Mouse (Mus musculus): ENCODE measurements around the gene Gif. TPM values are rescaled to one million over a fixed set of nuclear protein-coding genes. Genes with fewer than 3 reads are reported as not detected.

Gif gene
- total RNA-seq, 2 experiments from 2014 or later: not detected

- DNase-seq (ENCODE audit: extremely low spot score in 1 of 2, low spot score in 1 of 2): no peak
These were observed 46.5 kb downstream of the Gif start for GRCm38 (mm10) chr19:11793741-11794359.

DNA sequence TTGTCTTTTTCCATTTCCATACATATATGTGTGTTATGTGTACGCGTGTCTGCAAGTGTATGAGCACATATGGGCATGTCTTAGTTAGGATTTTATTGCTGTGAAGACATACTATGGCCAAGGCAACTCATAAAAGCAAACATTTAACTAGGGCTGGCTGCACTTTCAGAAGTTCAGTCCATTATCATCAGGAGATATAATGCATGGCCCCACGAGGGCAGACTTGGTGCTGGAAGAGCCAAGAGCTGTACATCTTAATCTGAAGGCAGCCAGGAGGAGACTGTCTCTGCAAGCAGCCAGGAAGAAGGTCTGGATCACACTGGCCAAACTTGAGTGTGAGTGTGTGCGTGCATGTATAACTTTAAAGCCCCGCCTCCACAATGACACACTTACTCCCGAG lies 47.1 kb downstream of the Gif start:
- no peak for DNase-seq (ENCODE audit: extremely low spot score in 1 of 2, low spot score in 1 of 2)

DNA sequence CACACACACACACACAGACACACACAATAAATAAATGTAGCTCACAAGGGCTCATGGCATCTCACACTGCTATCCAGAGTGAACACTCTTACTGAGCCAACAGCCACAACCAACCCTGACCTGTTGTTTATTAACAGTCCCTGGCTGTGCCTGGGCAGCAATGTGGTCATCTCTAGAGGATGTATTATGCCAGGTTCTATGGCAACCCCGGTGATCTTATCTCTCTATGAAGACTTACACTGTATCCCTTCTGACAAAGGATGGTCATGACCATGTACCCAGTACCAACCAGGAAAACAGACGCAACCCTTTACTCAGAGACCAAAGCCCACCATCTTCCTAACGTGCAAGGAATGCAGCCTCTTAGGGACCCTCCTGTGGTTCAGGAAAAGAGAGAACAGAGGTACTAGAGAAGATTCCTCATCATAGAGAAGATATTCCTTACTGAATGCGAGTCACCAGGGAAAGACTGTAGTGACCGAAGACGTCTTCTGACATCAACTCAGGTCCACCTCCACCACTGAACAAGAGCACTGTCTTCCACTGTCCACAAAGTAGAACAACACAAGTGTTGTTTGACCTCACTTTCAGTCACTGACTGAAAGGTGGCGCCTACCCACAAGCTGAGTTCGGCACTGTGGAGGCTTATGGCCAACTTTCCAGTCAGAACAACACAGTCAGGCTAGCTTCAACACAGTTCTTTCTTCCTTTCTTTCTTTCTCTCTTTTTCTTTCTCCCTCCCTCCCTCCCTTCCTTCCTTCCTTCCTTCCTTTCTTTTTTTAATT lies 53.4 kb downstream of the Gif start:
- DNase-seq (ENCODE audit: extremely low spot score in 1 of 2, low spot score in 1 of 2): no peak

DNA sequence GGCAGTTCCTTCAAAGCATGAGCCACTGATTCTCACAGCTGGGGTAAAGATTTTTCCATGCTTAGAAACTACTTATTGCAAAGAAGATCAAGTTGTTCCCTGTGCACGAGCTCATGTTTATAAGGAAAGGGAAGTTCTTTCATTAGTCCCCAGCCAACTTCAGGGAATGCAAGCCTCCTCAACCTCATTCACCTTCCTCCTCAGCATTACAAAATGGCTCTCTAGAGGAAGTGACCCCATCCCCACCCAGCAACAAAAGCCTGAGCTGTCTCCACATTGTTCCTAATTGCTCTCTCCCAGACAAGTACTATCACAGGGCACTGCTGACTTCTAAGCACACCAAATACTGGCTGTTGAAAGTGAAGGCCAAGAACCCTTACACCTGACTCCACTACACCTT lies 57.1 kb downstream of the Gif start:
- no peak for DNase-seq (ENCODE audit: extremely low spot score in 1 of 2, low spot score in 1 of 2)

DNA sequence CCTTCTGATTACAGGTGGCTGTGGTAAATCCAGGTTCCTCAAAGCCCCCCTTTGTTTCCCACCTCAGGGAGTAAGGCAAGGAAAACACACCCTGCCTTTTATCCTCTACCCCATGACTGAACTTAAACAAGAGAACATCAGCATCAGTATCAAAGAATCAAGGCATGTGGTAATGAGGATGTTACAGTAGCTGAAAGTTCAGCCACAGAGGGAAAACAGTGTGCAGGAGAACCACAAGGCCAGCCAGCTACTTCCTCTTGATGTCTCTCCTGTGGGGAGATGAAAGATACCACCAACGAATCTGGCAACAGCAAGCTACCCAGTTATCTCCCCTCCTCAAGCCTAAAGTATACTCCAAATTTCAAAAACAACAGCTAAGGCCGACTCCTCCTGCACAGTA lies 59.9 kb downstream of the Gif start:
- DNase-seq (ENCODE audit: extremely low spot score in 1 of 2, low spot score in 1 of 2): no peak

GRCm38 (mm10) chr19:11807822-11808221 lies 60.5 kb downstream of the Gif start:
- no peak for DNase-seq (ENCODE audit: extremely low spot score in 1 of 2, low spot score in 1 of 2)

GRCm38 (mm10) chr19:11808452-11808851 lies 61.1 kb downstream of the Gif start:
- DNase-seq (ENCODE audit: extremely low spot score in 1 of 2, low spot score in 1 of 2): no peak

DNA sequence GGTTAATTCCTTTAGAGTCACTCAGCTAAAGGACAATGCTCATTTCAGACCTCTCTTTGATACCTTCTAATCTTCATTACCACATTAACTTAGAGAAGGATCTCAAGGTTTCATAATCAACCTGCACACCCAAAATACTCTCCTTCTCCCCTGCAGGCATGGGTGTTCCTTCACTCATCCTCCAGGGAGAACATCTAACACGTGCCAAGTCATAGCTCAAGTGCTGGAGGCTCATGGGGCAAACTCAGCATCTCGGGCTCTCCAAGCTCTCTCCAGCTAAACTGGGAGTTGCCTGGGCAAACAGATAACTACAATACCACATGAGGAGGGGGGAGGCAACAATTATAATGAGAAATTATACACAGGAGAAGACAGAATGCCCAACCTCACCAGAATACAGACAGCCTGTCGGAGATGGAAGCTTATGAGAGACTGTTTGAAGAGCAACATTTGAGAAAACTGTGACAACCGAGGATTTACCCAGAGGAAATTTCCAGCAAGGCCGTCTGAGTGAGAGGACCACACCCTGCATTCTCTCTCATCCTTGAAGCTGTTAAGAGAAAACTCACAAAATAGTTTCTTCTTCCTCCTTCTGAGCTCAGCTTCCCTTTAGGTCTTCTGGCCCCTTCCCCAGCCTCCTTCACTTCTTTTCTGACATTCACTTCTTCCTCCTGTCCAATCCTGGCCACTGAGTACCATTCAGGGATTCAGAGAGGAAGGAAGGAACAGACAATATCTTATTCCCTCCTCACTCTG lies 62.8 kb downstream of the Gif start:
- no peak for DNase-seq (ENCODE audit: extremely low spot score in 1 of 2, low spot score in 1 of 2)

DNA sequence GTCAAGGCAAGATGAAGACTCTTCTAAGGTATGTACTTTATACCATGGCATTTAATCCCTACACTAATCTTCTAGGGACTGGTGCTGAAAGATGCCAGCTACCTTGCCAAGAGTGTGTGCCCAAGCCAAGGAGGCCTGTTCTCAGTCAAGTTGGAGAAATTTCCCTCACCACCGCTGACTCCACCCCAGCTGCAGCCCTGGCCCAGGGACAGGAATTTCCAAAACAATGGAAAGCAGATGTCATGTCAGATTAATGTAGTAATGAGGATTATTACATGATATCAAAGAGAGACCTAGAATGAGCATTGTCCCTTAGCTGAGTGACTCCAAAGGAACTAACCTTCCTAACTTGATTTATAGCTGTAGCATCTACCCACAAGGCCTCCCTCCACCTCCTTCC lies 63.5 kb downstream of the Gif start:
- no peak for DNase-seq (ENCODE audit: extremely low spot score in 1 of 2, low spot score in 1 of 2)

GRCm38 (mm10) chr19:11811688-11812365 lies 64.5 kb downstream of the Gif start:
- DNase-seq (ENCODE audit: extremely low spot score in 1 of 2, low spot score in 1 of 2): no peak

Other genes starting within 250 kb of the Gif start
- gene Ms4a6b, start 231.0 kb upstream of the Gif start, total RNA-seq (2021): 1 to 10 TPM; 1.6 to 2.7 TPM
- gene Ms4a4d, start 210.8 kb upstream of the Gif start, total RNA-seq (2021): not detected
- gene Ms4a6d, start 142.7 kb upstream of the Gif start, total RNA-seq (2021): under 1 TPM; 0.54 to 0.98 TPM
- gene Ms4a2, start 123.8 kb upstream of the Gif start, total RNA-seq (2021): not detected
- gene Ms4a3, start 106.7 kb upstream of the Gif start, total RNA-seq (2021): not detected
- not detected for gene Oosp2, start 87.0 kb upstream of the Gif start, total RNA-seq (2021)
- gene Oosp1, start 56.4 kb upstream of the Gif start, total RNA-seq (2021): not detected
- gene Oosp3, start 50.5 kb upstream of the Gif start, total RNA-seq (2021): not detected
- gene Mrpl16, start 22.8 kb downstream of the Gif start, total RNA-seq (2021): 10 to 100 TPM; 34.2 to 37.6 TPM
- 10 to 100 TPM; 24.2 to 32.3 TPM for gene Stx3, start 71.8 kb downstream of the Gif start, total RNA-seq (2021)
- gene Olfr1417, start 91.7 kb downstream of the Gif start, total RNA-seq (2021): not detected
- gene Olfr1418, start 113.5 kb downstream of the Gif start, total RNA-seq (2021): not detected
- not detected for gene Olfr1419, start 127.6 kb downstream of the Gif start, total RNA-seq (2021)
- gene Olfr1420, start 139.0 kb downstream of the Gif start, total RNA-seq (2021): not detected
- 10 to 100 TPM; 19.3 TPM for gene Patl1, start 164.8 kb downstream of the Gif start, total RNA-seq (2021)
- 10 to 100 TPM; 52.9 to 54.8 TPM for gene Osbp, start 218.4 kb downstream of the Gif start, total RNA-seq (2021)